Mouse (Mus musculus): ENCODE data around the gene Fam155a. TPM values are rescaled to one million over a fixed set of nuclear protein-coding genes. Genes with fewer than 3 reads are reported as not detected.

Gene Fam155a
- total and polyA plus RNA-seq, 2 experiments from 2014 or later = 0.04 to 1.4 TPM

DNA sequence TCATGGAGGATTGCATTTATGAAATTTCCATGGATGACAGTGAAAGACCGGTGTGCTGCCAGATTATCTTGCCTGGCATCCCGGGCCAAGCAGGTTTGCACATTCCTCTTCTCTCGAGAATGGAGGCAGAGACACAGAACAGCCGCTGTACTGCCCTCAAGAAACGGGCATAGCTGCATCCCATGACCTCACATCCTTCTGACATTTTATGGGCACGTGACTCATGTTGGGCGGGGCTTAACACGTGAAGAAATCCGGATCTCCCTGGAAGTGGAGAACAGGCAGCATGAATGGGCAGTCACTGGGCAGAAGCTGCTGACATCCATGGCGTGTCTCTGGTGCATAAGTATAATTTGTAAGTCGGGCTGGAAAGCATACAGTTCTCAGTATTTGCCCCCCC is 29.0 kb upstream of the Fam155a start:
- Histone ChIP-seq H3K27ac (ENCODE audit: low read depth) (no peak overlapping the region), H3K27me3 (ENCODE audit: control insufficient read depth, insufficient read depth, low read length) (no peaks in the 10 kb centered on the region), H3K4me2 (ENCODE audit: low read depth, low read length) (no peak overlapping the region), H3K4me1 (ENCODE audit: control insufficient read depth, insufficient read depth) (no peaks in the 10 kb centered on the region), H3K9ac (replicated peaks; ENCODE audit: low read depth, low read length) (no peak overlapping the region), H3K9me3 (replicated peaks; ENCODE audit: control insufficient read depth, low read length) (no peaks in the 10 kb centered on the region), H3K36me3 (replicated peaks; ENCODE audit: control insufficient read depth, insufficient read depth, low read length) (no peaks in the 10 kb centered on the region), H3K4me3 (ENCODE audit: low read depth, low read length) (no peak overlapping the region)
- TF ChIP-seq CTCF (IDR thresholded peaks at IDR 0.05; ENCODE audit: low read depth) = no peak
- TF ChIP-seq EP300 (IDR thresholded peaks at IDR 0.05; ENCODE audit: low read depth) = no peak
- no peak for DNase-seq (ENCODE audit: low spot score)
- no peak for ATAC-seq (ENCODE audit: insufficient read depth, low read depth)
- WGBS = 74% methylated on average over 11 of the region's 11 CpGs

- Histone ChIP-seq H3K4me1 (ENCODE audit: control insufficient read depth, insufficient read depth) (no peaks in the 10 kb centered on the region), H3K27me3 (ENCODE audit: control insufficient read depth, insufficient read depth, low read length) (no peaks in the 10 kb centered on the region), H3K4me3 (ENCODE audit: low read depth, low read length) (no peak overlapping the region), H3K4me2 (ENCODE audit: low read depth, low read length) (no peak overlapping the region), H3K36me3 (replicated peaks; ENCODE audit: control insufficient read depth, insufficient read depth, low read length) (no peaks in the 10 kb centered on the region), H3K9me3 (replicated peaks; ENCODE audit: control insufficient read depth, low read length) (no peaks in the 10 kb centered on the region), H3K27ac (ENCODE audit: low read depth) (no peak overlapping the region), H3K9ac (replicated peaks; ENCODE audit: low read depth, low read length) (no peak overlapping the region)
- ATAC-seq (ENCODE audit: insufficient read depth, low read depth) = no peak
- no peak for DNase-seq (ENCODE audit: low spot score)
- 70% methylated on average over 8 of the region's 8 CpGs for WGBS
- no peak for TF ChIP-seq EP300 (IDR thresholded peaks at IDR 0.05; ENCODE audit: low read depth)
- TF ChIP-seq CTCF (IDR thresholded peaks at IDR 0.05; ENCODE audit: low read depth) = no peak
Measured at GRCm38 (mm10) chr8:9797514-9797913, 26.6 kb upstream of the Fam155a start.

DNA sequence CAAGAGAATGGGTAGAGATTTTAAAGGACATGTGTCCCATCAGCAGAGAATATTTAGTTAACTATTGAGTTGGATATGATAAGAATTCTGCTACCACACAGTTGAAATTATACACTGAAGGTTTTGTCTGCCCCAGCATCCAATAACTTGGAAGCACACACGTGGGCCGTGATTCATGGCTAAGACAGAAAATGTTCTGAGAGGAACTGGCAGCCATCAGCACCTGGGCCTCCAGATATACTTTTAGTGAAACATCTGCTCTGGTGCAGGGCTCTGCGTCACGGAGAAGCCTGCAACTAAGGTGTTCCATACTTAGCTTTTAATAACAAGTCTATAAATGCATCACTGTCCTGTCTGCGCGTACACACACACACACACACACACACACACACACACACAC is 24.8 kb upstream of the Fam155a start:
- TF ChIP-seq EP300 (IDR thresholded peaks at IDR 0.05; ENCODE audit: low read depth) (no peak), CTCF (IDR thresholded peaks at IDR 0.05; ENCODE audit: low read depth) (no peak)
- no peak for DNase-seq (ENCODE audit: low spot score)
- WGBS = 88% methylated on average over 6 of the region's 6 CpGs
- Histone ChIP-seq H3K27me3 (ENCODE audit: control insufficient read depth, insufficient read depth, low read length) (no peaks in the 10 kb centered on the region), H3K4me3 (ENCODE audit: low read depth, low read length) (no peak overlapping the region), H3K4me2 (ENCODE audit: low read depth, low read length) (no peak overlapping the region), H3K9ac (replicated peaks; ENCODE audit: low read depth, low read length) (no peak overlapping the region), H3K9me3 (replicated peaks; ENCODE audit: control insufficient read depth, low read length) (no peaks in the 10 kb centered on the region), H3K4me1 (ENCODE audit: control insufficient read depth, insufficient read depth) (no peaks in the 10 kb centered on the region), H3K27ac (ENCODE audit: low read depth) (no peak overlapping the region), H3K36me3 (replicated peaks; ENCODE audit: control insufficient read depth, insufficient read depth, low read length) (no peaks in the 10 kb centered on the region)
- ATAC-seq (ENCODE audit: insufficient read depth, low read depth) = no peak

DNA sequence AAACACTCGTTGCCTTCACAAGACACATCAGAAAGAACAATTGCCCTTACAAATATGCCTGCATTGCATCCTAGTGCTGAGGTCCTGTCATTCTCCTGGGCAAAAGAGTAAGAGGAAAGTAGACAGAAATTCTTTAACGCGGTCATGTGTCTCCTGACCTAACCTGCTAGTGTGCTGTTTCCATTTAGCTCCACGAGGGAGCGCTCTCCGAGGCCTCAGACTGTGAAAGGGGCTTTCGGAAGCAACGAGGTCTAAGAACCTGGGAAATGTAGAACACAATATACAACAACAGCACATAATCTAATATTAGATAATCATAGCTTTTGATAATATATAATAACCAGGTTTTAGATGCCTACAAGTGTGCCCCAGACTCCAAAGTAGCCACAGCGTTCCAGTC is 22.4 kb upstream of the Fam155a start:
- Histone ChIP-seq H3K9me3 (replicated peaks; ENCODE audit: control insufficient read depth, low read length) (no peaks in the 10 kb centered on the region), H3K27ac (ENCODE audit: low read depth) (no peak overlapping the region), H3K4me2 (ENCODE audit: low read depth, low read length) (no peak overlapping the region), H3K27me3 (ENCODE audit: control insufficient read depth, insufficient read depth, low read length) (no peaks in the 10 kb centered on the region), H3K4me3 (ENCODE audit: low read depth, low read length) (no peak overlapping the region), H3K4me1 (ENCODE audit: control insufficient read depth, insufficient read depth) (no peaks in the 10 kb centered on the region), H3K36me3 (replicated peaks; ENCODE audit: control insufficient read depth, insufficient read depth, low read length) (no peaks in the 10 kb centered on the region), H3K9ac (replicated peaks; ENCODE audit: low read depth, low read length) (no peak overlapping the region)
- DNase-seq (ENCODE audit: low spot score) (no peak), ATAC-seq (ENCODE audit: insufficient read depth, low read depth) (no peak)
- TF ChIP-seq EP300 (IDR thresholded peaks at IDR 0.05; ENCODE audit: low read depth) = no peak
- no peak for TF ChIP-seq CTCF (IDR thresholded peaks at IDR 0.05; ENCODE audit: low read depth)
- WGBS = 60% methylated on average over 9 of the region's 9 CpGs

GRCm38 (mm10) chr8:9780332-9780731 is 9.4 kb upstream of the Fam155a start:
- H3K4me1 ChIP-seq (ENCODE audit: control insufficient read depth, insufficient read depth) = no peaks in the 10 kb centered on the region
- 69% methylated on average over 10 of the region's 10 CpGs for WGBS
- no peak overlapping the region for H3K27ac ChIP-seq (ENCODE audit: low read depth)
- ATAC-seq (ENCODE audit: insufficient read depth, low read depth) = no peak
- H3K27me3 ChIP-seq (ENCODE audit: control insufficient read depth, insufficient read depth, low read length) = no peaks in the 10 kb centered on the region
- H3K9ac ChIP-seq (replicated peaks; ENCODE audit: low read depth, low read length) = no peak overlapping the region
- TF ChIP-seq EP300 (IDR thresholded peaks at IDR 0.05; ENCODE audit: low read depth) (no peak), CTCF (IDR thresholded peaks at IDR 0.05; ENCODE audit: low read depth) (no peak)
- DNase-seq (ENCODE audit: low spot score) = no peak
- no peak overlapping the region for H3K4me2 ChIP-seq (ENCODE audit: low read depth, low read length)
- no peaks in the 10 kb centered on the region for H3K9me3 ChIP-seq (replicated peaks; ENCODE audit: control insufficient read depth, low read length)
- no peak overlapping the region for H3K4me3 ChIP-seq (ENCODE audit: low read depth, low read length)
- H3K36me3 ChIP-seq (replicated peaks; ENCODE audit: control insufficient read depth, insufficient read depth, low read length) = no peaks in the 10 kb centered on the region

DNA sequence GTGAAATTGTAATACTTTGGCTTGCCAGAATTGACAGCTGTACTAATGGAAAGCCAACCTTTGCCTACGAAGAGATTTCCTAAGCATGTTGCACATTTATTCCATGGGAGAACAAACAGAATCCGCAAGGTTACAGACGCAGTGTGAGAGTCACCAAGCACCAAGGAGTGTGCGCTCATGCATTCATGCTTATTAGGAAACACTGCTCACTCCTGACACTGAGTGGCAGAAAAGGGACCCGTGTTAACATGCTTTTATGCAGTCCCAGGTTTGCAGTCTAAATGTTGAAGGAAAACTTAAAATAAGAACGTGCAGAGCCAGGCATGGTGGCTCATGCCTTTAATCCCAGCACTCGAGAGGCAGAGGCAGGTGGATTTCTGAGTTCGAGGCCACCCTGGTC is 7.2 kb upstream of the Fam155a start:
- no peak overlapping the region for H3K4me2 ChIP-seq (ENCODE audit: low read depth, low read length)
- ATAC-seq (ENCODE audit: insufficient read depth, low read depth) (no peak), DNase-seq (ENCODE audit: low spot score) (no peak)
- no peak overlapping the region for H3K27ac ChIP-seq (ENCODE audit: low read depth)
- H3K36me3 ChIP-seq (replicated peaks; ENCODE audit: control insufficient read depth, insufficient read depth, low read length) = no peaks in the 10 kb centered on the region
- no peak overlapping the region for H3K4me3 ChIP-seq (ENCODE audit: low read depth, low read length)
- 71% methylated on average over 8 of the region's 8 CpGs for WGBS
- TF ChIP-seq CTCF (IDR thresholded peaks at IDR 0.05; ENCODE audit: low read depth) = no peak
- no peak for TF ChIP-seq EP300 (IDR thresholded peaks at IDR 0.05; ENCODE audit: low read depth)
- peaks cover 2% of the 10 kb centered on the region; the same call in 1 of the 2 replicates for H3K27me3 ChIP-seq (ENCODE audit: control insufficient read depth, insufficient read depth, low read length)
- no peak overlapping the region for H3K9ac ChIP-seq (replicated peaks; ENCODE audit: low read depth, low read length)
- H3K4me1 ChIP-seq (ENCODE audit: control insufficient read depth, insufficient read depth) = no peaks in the 10 kb centered on the region
- no peaks in the 10 kb centered on the region for H3K9me3 ChIP-seq (replicated peaks; ENCODE audit: control insufficient read depth, low read length)

Data from heart, postnatal 0 days (tissue).